Comparison of ENCODE assay signal across 14 mouse cellular contexts in genomic region chr1:58725767-58726166, GRCm38 (mm10). TPM values are rescaled to one million over a fixed set of nuclear protein-coding genes. Genes with fewer than 3 reads are reported as not detected.
DNase-seq lines count a peak whose midpoint lies in the region; ATAC-seq and TF ChIP-seq lines count a peak whose summit lies in the region.
"Had no signal": no experiment of that assay in that cellular context is flagged by ENCODE, and none has a peak within 500 bp of the region (broad histone marks: within the 10 kb centered on the region; RNA-seq: fewer than 3 reads in every experiment).

No protein-coding gene starts in this region.

- TF ChIP-seq CTCF in gastrocnemius, adult 2 months (IDR thresholded peaks at IDR 0.05): no peak

- H3K36me3 ChIP-seq in midbrain, embryonic 11.5 days (ENCODE audit: control insufficient read depth, insufficient read depth, low read length): no peaks in the 10 kb centered on the region
- no peaks in the 10 kb centered on the region for H3K36me3 ChIP-seq in midbrain, embryonic 16.5 days (ENCODE audit: control insufficient read depth, insufficient read depth, low read length)
- peaks cover 8% of the 10 kb centered on the region; the same call in 1 of the 2 replicates for H3K36me3 ChIP-seq in splenic B cell, adult 2 months (ENCODE audit: control insufficient read depth, insufficient read depth, low read length, poor library complexity, severe bottlenecking)

- DNase-seq in gastrocnemius, adult 2 months: peak; percentile 50
- no peak for DNase-seq in gastrocnemius, adult 18-20 months (ENCODE audit: low spot score)
- peak; percentile 45 for DNase-seq in midbrain, embryonic 11.5 days (ENCODE audit: low spot score, missing footprints)
- DNase-seq in splenic B cell, adult 2 months (ENCODE audit: low read depth, low spot score): peak; percentile 45
- no peak for DNase-seq in testis, postnatal 14 days (ENCODE audit: low spot score)
- no peak for DNase-seq in gastrocnemius, adult 8-10 months (ENCODE audit: low spot score in 2 of 2)
- DNase-seq: cerebellum, adult 11-12 months had no signal

- intact Hi-C loops in gastrocnemius, adult 2 months (cut with DNase I): no loop called here

- H3K4me3 ChIP-seq in gastrocnemius, adult 2 months: no peak overlapping the region
- H3K4me3 ChIP-seq in midbrain, embryonic 11.5 days (ENCODE audit: low read depth, low read length): no peak overlapping the region
- no peak overlapping the region for H3K4me3 ChIP-seq in midbrain, embryonic 16.5 days (ENCODE audit: low read depth, low read length)
- H3K4me3 ChIP-seq in brown adipose tissue, adult 24 weeks (ENCODE audit: insufficient read depth, low read depth, low read length): no peak overlapping the region
- H3K4me3 ChIP-seq: forebrain, embryonic 12.5 days; limb, embryonic 15.5 days had no signal

- H3K9ac ChIP-seq in midbrain, embryonic 11.5 days (ENCODE audit: low read length): no peak overlapping the region
- no peak overlapping the region for H3K9ac ChIP-seq in midbrain, embryonic 16.5 days (ENCODE audit: low read depth, low read length)
- H3K9ac ChIP-seq: forebrain, embryonic 12.5 days; limb, embryonic 15.5 days had no signal

- no peaks in the 10 kb centered on the region for H3K4me1 ChIP-seq in midbrain, embryonic 11.5 days (ENCODE audit: control insufficient read depth, insufficient read depth, low read length)
- no peaks in the 10 kb centered on the region for H3K4me1 ChIP-seq in midbrain, embryonic 16.5 days (ENCODE audit: control insufficient read depth, insufficient read depth, low read length)
- peaks cover 44% of the 10 kb centered on the region for H3K4me1 ChIP-seq in brown adipose tissue, adult 24 weeks (ENCODE audit: control insufficient read depth, insufficient read depth, insufficient read length, low read length)

- H3K27ac ChIP-seq in gastrocnemius, adult 2 months: peak overlapping the region; percentile 70
- no peak overlapping the region for H3K27ac ChIP-seq in midbrain, embryonic 11.5 days (ENCODE audit: low read depth, low read length)
- H3K27ac ChIP-seq in midbrain, embryonic 16.5 days (ENCODE audit: low read length): no peak overlapping the region
- H3K27ac ChIP-seq in brown adipose tissue, adult 24 weeks (replicated peaks; ENCODE audit: low read depth, low read length): peak overlapping the region; percentile 92
- H3K27ac ChIP-seq: forebrain, embryonic 12.5 days; limb, embryonic 15.5 days had no signal

- no peak overlapping the region for H3K4me2 ChIP-seq in midbrain, embryonic 11.5 days
- no peak overlapping the region for H3K4me2 ChIP-seq in midbrain, embryonic 16.5 days (ENCODE audit: low read length)
- H3K4me2 ChIP-seq: forebrain, embryonic 12.5 days; heart, embryonic 11.5 days; limb, embryonic 15.5 days had no signal

- 91% methylated on average over 5 of the region's 5 CpGs for WGBS in midbrain, embryonic 11.5 days
- WGBS in midbrain, embryonic 16.5 days: 94% methylated on average over 5 of the region's 5 CpGs

- H3K27me3 ChIP-seq in midbrain, embryonic 11.5 days (ENCODE audit: control insufficient read depth, insufficient read depth, low read length): no peaks in the 10 kb centered on the region
- no peaks in the 10 kb centered on the region for H3K27me3 ChIP-seq in midbrain, embryonic 16.5 days (ENCODE audit: control insufficient read depth, insufficient read depth, low read depth, low read length)
- H3K27me3 ChIP-seq in splenic B cell, adult 2 months (ENCODE audit: control insufficient read depth, insufficient read depth, low read length, poor library complexity, severe bottlenecking): no peaks in the 10 kb centered on the region
- H3K27me3 ChIP-seq: forebrain, embryonic 12.5 days; limb, embryonic 15.5 days had no signal

- ATAC-seq in midbrain, embryonic 11.5 days (ENCODE audit: low FRiP score): no peak
- ATAC-seq in midbrain, embryonic 16.5 days: no peak
- ATAC-seq: hindbrain, embryonic 16.5 days had no signal

- H3K9me3 ChIP-seq in midbrain, embryonic 11.5 days (ENCODE audit: control insufficient read depth, low read length): no peaks in the 10 kb centered on the region
- H3K9me3 ChIP-seq in midbrain, embryonic 16.5 days (replicated peaks; ENCODE audit: control insufficient read depth, low read length, poor library complexity, severe bottlenecking): no peaks in the 10 kb centered on the region
- H3K9me3 ChIP-seq: forebrain, embryonic 12.5 days; limb, embryonic 15.5 days had no signal

RNA-seq across cellular contexts. Expression of gene Cflar, which starts 14.5 kb away (rescaled TPM):
- 10 to 100 TPM; 38.8 to 58.6 TPM for total RNA-seq in gastrocnemius, adult 2 months (2021)
- total RNA-seq in gastrocnemius, adult 18-20 months (2021): 10 to 100 TPM; 36.3 to 46.3 TPM
- 19.1 and 20.9 TPM in 2 replicates for polyA plus RNA-seq in midbrain, embryonic 11.5 days (2014; fragmentation: Nextera tagmentation; extraction: Ambion mirVana)
- polyA plus RNA-seq in midbrain, embryonic 16.5 days (2015; fragmentation: Nextera tagmentation; extraction: Ambion mirVana): 11.1 and 19.9 TPM in 2 replicates
- 43.9 and 53.5 TPM in 2 replicates for polyA plus RNA-seq in brown adipose tissue, adult 24 weeks (2012; ENCODE audit: insufficient read depth, insufficient read length, missing spikeins)
- 10 to 100 TPM; 31.3 to 39.7 (median 38.9) TPM for total RNA-seq in gastrocnemius, adult 8-10 months (2022)

RNA-seq across cellular contexts. Expression of gene Als2cr12, which starts 30.0 kb away (rescaled TPM):
- not detected for total RNA-seq in gastrocnemius, adult 2 months (2021)
- total RNA-seq in gastrocnemius, adult 18-20 months (2021): not detected
- not detected in 2 replicates for polyA plus RNA-seq in midbrain, embryonic 11.5 days (2014; fragmentation: Nextera tagmentation; extraction: Ambion mirVana)
- not detected in 2 replicates for polyA plus RNA-seq in midbrain, embryonic 16.5 days (2015; fragmentation: Nextera tagmentation; extraction: Ambion mirVana)
- polyA plus RNA-seq in brown adipose tissue, adult 24 weeks (2012; ENCODE audit: insufficient read depth, insufficient read length, missing spikeins): 8.6 and 11.0 TPM in 2 replicates
- total RNA-seq in gastrocnemius, adult 8-10 months (2022): not detected
- total RNA-seq: layer of hippocampus, postnatal 25 days had no signal
- polyA plus RNA-seq: forebrain, embryonic 12.5 days; heart, embryonic 11.5 days; hindbrain, embryonic 16.5 days had no signal

Comparison
In these comparisons a context has a peak if more than half of its experiments do, and no peak if none do; other contexts are left out.
1. DNase-seq: peak in gastrocnemius, adult 2 months (single experiment), midbrain, embryonic 11.5 days (single experiment) and splenic B cell, adult 2 months (single experiment); none in gastrocnemius, adult 18-20 months (single experiment), testis, postnatal 14 days (single experiment) and gastrocnemius, adult 8-10 months (0 of 2).
2. H3K27ac ChIP-seq: peak in gastrocnemius, adult 2 months (single experiment) and brown adipose tissue, adult 24 weeks (single experiment); none in midbrain, embryonic 11.5 days (single experiment) and midbrain, embryonic 16.5 days (single experiment).